Mouse (Mus musculus) embryonic fibroblast, embryonic 13.5 days (primary cell): ENCODE data around the gene Fbn1.

Experiments used
- CTCF ChIP-seq: IDR thresholded peaks from 2 replicates; pipeline ENCODE4 v1.5.1; 2011; ENCODE audit warnings: mild to moderate bottlenecking, control low read depth, low read length, moderate library complexity, borderline replicate concordance; ENCODE audit not compliant: insufficient read depth
- POLR2A ChIP-seq: IDR thresholded peaks from 2 replicates; pipeline ENCODE4 v1.6.1; 2011; ENCODE audit warnings: low read depth, mild to moderate bottlenecking, control low read depth, low read length, moderate library complexity

- TF ChIP-seq CTCF = no peak
- TF ChIP-seq POLR2A = no peak
These were observed 253.2 kb downstream of the Fbn1 start for GRCm38 (mm10) chr2:125254630-125255029.
